Mouse (Mus musculus) kidney, postnatal 0 days (tissue): ENCODE measurements around the gene Popdc3. TPM values are rescaled to one million over a fixed set of nuclear protein-coding genes. Genes with fewer than 3 reads are reported as not detected.

ENCODE experiments used
- ATAC-seq: fragments of 200-750 bp; cut with Nextera tagmentation; replicated peaks from 2 replicates; pipeline ENCODE4 v1.8.0; 2017; ENCODE audit warnings: low read depth, moderate number of reproducible peaks, moderate TSS enrichment, moderate library complexity; ENCODE audit not compliant: low FRiP score
- DNase-seq: peaks from one replicate; pipeline ENCODE4 v3.0.0-alpha.2; 2016; ENCODE audit warnings: low spot score
- H3K27ac ChIP-seq: fragments of 300-500 bp; sonication (generic); 2 replicates; pipeline ENCODE4 v1.5.1; 2014; ENCODE audit warnings: mild to moderate bottlenecking
- H3K27me3 ChIP-seq: fragments of 300-500 bp; sonication (generic); 2 replicates; pipeline ENCODE4 v1.6.1; 2014; ENCODE audit warnings: low read length, mixed read lengths; ENCODE audit not compliant: insufficient read depth
- H3K36me3 ChIP-seq: fragments of 300-500 bp; sonication (generic); 2 replicates; pipeline ENCODE4 v1.6.1; 2014; ENCODE audit warnings: low read length, mixed read lengths; ENCODE audit not compliant: insufficient read depth
- H3K4me1 ChIP-seq: fragments of 300-500 bp; sonication (generic); replicated peaks from 2 replicates; pipeline ENCODE4 v1.6.1; 2014; ENCODE audit warnings: antibody characterized with exemption, low read length, mixed read lengths; ENCODE audit not compliant: insufficient read depth
- H3K4me2 ChIP-seq: fragments of 300-500 bp; sonication (generic); 2 replicates; pipeline ENCODE4 v1.6.1; 2014; ENCODE audit warnings: mild to moderate bottlenecking, low read length, moderate library complexity, mixed read lengths
- H3K4me3 ChIP-seq: fragments of 300-500 bp; sonication (generic); replicated peaks from 2 replicates; pipeline ENCODE4 v1.5.1; 2014; ENCODE audit warnings: low read depth, low read length
- H3K9ac ChIP-seq: fragments of 300-500 bp; sonication (generic); 2 replicates; pipeline ENCODE4 v1.6.1; 2014; ENCODE audit warnings: low read depth, low read length
- H3K9me3 ChIP-seq: fragments of 300-500 bp; sonication (generic); replicated peaks from 2 replicates; pipeline ENCODE4 v1.6.1; 2016; ENCODE audit warnings: low read length, inconsistent platforms, mixed read lengths
- CTCF ChIP-seq: IDR thresholded peaks from 2 replicates; pipeline ENCODE4 v1.5.1; 2016; ENCODE audit warnings: antibody characterized with exemption, low read depth, mild to moderate bottlenecking, moderate library complexity
- WGBS: fragments of 180-500 bp; shearing (Covaris S2); extraction: QIAGEN DNeasy Blood & Tissue Kit; methylation state at CpG from one replicate; pipeline ENCODE4 v1.1.7; 2014; 5-methylcytosine and 5-hydroxymethylcytosine counted together
- polyA plus RNA-seq: library from polyadenylated mRNA; unstranded; fragments of >200 nt; fragmentation: Nextera tagmentation; extraction: Ambion mirVana; gene quantifications from 2 replicates; pipeline ENCODE4 v1.2.1, GENCODE M21; 2015

The Popdc3 gene
- polyA plus RNA-seq, 1 experiment from 2014 or later, result 0.32 TPM

DNA sequence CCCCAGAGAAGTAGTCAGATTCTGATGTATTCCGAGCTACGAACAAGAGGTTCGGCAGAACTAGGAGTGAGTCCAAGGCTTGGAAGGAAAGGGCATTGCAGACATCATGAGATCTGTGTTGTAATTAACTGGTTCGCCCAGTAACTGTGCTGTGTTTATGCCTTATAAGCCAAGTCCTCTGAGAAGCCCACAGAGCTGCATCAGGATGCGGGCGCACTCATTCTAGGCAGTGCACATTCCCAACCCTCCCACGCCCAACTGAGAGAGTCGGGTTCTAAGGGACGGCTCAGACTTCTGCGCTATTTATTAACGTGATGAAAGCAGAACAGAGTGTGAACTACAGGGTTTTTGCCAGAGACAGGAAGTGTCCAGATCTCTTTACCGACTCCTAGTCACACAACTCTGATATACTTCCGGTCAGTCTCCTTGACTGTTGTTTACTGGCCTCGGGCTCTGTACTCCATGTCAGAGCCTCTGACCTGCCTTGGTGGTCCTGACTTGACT lies 23.3 kb upstream of the Popdc3 start:
- Histone ChIP-seq H3K4me2 (no peak overlapping the region), H3K27me3 (no peaks in the 10 kb centered on the region), H3K27ac (no peak overlapping the region), H3K4me3 (no peak overlapping the region), H3K9ac (no peak overlapping the region), H3K4me1 (no peaks in the 10 kb centered on the region), H3K9me3 (no peaks in the 10 kb centered on the region), H3K36me3 (peaks cover 42% of the 10 kb centered on the region)
- ATAC-seq, result no peak
- 89% methylated on average over 14 of the region's 14 CpGs for WGBS
- DNase-seq, result no peak
- no peak for TF ChIP-seq CTCF

DNA sequence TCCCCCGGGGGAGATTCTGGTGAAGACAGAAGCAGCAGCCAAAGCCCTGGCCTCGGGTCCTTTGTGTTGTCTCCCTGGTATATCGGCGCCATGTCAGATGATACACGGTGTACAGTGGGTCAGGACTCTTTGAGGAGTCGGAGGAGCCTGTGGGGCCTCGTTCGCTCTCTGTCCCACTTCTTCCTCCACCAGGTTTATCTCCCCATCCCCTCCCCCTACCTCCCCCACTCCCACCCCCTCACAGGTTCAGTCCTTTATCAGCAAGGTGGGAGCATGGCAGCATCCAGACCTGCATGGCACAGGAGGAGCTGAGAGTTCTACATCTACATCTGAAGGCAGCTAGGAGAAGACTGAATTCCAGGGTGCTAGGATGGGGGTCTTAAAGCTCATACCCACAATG lies 12.0 kb upstream of the Popdc3 start:
- 79% methylated on average over 8 of the region's 8 CpGs for WGBS
- ATAC-seq, result no peak

DNA sequence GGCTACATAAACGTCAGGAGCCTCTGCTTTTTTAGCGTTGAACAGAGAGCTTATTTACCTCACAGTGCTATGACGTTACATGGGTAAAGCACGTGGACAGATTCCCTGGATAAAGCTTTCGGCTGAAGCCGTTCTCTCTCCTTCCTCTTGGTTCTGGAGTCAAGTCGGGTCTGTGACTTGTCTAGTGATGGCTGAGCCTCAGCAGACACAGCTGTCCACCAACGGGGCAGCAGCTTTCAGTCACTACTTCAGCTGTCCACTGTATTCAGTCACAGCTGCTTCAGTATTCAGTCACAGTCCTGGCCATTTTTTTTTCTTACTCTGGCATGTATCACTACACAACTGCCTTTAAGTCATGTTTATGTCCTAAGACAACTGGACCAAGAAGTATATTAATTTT lies 4.0 kb upstream of the Popdc3 start:
- no peaks in the 10 kb centered on the region for H3K27me3 ChIP-seq
- H3K36me3 ChIP-seq, result no peaks in the 10 kb centered on the region
- TF ChIP-seq CTCF, result no peak
- H3K4me3 ChIP-seq, result no peak overlapping the region
- H3K4me1 ChIP-seq, result no peaks in the 10 kb centered on the region
- 53% methylated on average over 8 of the region's 8 CpGs for WGBS
- ATAC-seq, result no peak
- H3K4me2 ChIP-seq, result no peak overlapping the region
- DNase-seq, result peak; percentile 44
- H3K9ac ChIP-seq, result no peak overlapping the region
- H3K27ac ChIP-seq, result no peak overlapping the region
- no peaks in the 10 kb centered on the region for H3K9me3 ChIP-seq

More for the DNA sequence above, 12.0 kb upstream of the Popdc3 start:
- no peaks in the 10 kb centered on the region for H3K27me3 ChIP-seq
- H3K4me3 ChIP-seq, result no peak overlapping the region
- H3K27ac ChIP-seq, result no peak overlapping the region
- H3K36me3 ChIP-seq, result no peaks in the 10 kb centered on the region
- no peaks in the 10 kb centered on the region for H3K9me3 ChIP-seq
- no peak for TF ChIP-seq CTCF
- no peak for DNase-seq
- H3K4me2 ChIP-seq, result no peak overlapping the region
- H3K9ac ChIP-seq, result no peak overlapping the region
- no peaks in the 10 kb centered on the region for H3K4me1 ChIP-seq

DNA sequence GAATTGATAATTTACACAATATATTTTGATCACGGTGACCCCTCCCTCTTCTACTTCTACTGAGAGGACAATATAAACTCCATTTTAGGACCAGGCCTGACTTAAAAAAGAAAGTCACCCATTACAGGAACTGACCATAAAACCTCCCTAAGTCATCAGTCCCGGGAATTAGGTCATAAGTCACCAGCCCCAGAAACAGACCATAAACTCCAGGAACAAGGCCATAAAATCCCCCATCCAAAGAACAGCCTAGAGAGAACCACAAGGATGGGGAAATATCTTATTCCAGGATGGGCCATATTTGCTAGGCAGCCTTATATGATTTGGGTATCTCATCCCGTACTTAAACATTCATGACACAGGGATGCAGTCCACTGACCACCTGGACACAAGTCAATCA lies 3.6 kb upstream of the Popdc3 start:
- no peaks in the 10 kb centered on the region for H3K9me3 ChIP-seq
- no peak overlapping the region for H3K27ac ChIP-seq
- H3K27me3 ChIP-seq, result no peaks in the 10 kb centered on the region
- no peak overlapping the region for H3K4me3 ChIP-seq
- WGBS, result 39% methylated on average over 3 of the region's 3 CpGs
- no peaks in the 10 kb centered on the region for H3K4me1 ChIP-seq
- no peak overlapping the region for H3K4me2 ChIP-seq
- no peak for TF ChIP-seq CTCF
- H3K36me3 ChIP-seq, result no peaks in the 10 kb centered on the region
- ATAC-seq (0 out of 2 replicates have a peak, but pooled peaks have one; percentile 54), DNase-seq (no peak)
- H3K9ac ChIP-seq, result no peak overlapping the region

DNA sequence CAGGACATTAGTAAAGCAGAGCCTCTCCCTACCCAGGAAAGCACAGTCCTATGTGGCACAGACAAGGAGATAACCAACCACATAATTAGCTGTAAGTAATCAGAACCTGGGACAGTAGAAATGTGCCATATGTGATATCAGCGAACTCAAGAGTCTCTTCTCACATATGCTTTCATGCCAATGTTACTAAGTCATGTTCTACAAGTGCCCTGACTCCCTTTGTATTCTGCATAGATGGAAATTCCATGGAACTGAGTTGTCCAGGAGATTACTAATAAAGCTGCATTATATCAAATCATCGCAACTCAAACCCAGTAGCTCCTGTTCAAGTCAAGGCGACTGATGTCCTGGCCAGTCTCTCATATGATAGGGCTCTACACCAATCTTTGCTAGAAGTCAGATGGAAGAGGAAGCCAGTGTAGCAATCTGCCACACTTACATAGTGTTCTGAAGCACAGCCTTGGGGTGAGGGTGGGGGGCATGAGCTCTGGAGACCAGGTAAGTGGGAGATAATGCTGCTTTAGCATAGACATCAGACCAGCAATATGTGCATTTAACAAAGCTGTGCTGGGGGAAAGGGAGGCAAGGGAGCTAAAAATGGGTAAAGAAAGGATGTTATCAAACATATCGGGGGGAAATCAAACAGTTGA lies 2.9 kb downstream of the Popdc3 start:
- no peaks in the 10 kb centered on the region for H3K4me1 ChIP-seq
- H3K9ac ChIP-seq, result no peak overlapping the region
- ATAC-seq, result no peak
- no peak overlapping the region for H3K27ac ChIP-seq
- no peak overlapping the region for H3K4me3 ChIP-seq
- no peaks in the 10 kb centered on the region for H3K9me3 ChIP-seq
- no peaks in the 10 kb centered on the region for H3K36me3 ChIP-seq
- no peaks in the 10 kb centered on the region for H3K27me3 ChIP-seq
- TF ChIP-seq CTCF, result no peak
- no peak overlapping the region for H3K4me2 ChIP-seq
- no peak for DNase-seq
- WGBS, result 92% methylated on average over 4 of the region's 4 CpGs

DNA sequence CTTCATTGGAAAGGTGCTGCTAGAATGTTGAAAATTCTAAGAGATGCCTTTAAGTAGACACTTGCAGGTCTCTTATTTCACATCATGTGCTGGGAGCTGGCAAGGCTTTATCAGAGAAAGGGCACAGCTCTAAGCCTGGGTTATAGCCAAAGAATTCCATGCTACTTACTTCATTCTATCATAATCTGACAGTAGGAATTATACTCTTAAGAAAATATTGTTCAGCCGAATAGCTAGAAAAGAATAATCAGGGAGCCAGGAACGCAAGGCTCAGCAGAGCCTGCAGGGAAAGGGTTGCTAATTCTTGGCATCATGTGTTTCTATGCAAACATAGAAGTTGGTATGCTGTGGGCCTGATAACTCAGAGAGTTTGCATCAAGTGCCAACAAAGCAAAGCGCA lies 3.4 kb downstream of the Popdc3 start:
- Histone ChIP-seq H3K36me3 (no peaks in the 10 kb centered on the region), H3K9me3 (no peaks in the 10 kb centered on the region), H3K27me3 (no peaks in the 10 kb centered on the region), H3K4me2 (no peak overlapping the region), H3K4me3 (no peak overlapping the region), H3K4me1 (no peaks in the 10 kb centered on the region), H3K9ac (no peak overlapping the region), H3K27ac (no peak overlapping the region)
- ATAC-seq, result no peak
- WGBS, result 82% methylated on average over 3 of the region's 3 CpGs
- TF ChIP-seq CTCF, result no peak
- DNase-seq, result no peak

DNA sequence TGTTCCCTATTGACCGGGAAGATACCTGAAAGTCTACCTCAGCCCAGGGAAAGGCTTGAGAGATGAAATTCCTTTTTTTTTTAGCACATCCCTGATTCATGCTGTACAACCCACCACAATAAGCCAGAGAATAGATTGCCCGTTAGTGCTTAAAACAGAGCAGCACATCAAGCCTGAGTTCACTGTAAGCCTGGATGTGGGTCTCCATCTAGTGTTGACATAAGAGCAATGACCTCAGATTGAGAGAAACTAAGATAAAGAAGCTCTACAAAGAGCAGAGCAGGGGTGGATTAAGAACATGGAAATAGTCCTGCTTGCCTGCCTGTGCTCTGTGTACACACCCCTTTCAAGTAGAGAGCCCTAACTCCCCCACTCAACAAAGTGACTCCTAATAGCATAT lies 7.6 kb downstream of the Popdc3 start:
- Histone ChIP-seq H3K9me3 (no peaks in the 10 kb centered on the region), H3K36me3 (no peaks in the 10 kb centered on the region), H3K4me2 (no peak overlapping the region), H3K9ac (no peak overlapping the region), H3K4me3 (no peak overlapping the region), H3K4me1 (no peaks in the 10 kb centered on the region), H3K27me3 (no peaks in the 10 kb centered on the region), H3K27ac (no peak overlapping the region)
- no peak for DNase-seq
- ATAC-seq, result no peak
- 92% methylated on average over 2 of the region's 2 CpGs for WGBS
- no peak; the same call in 1 of the 2 replicates for TF ChIP-seq CTCF
